ENCODE assay signal across 39 mouse cellular contexts in the genomic region with DNA sequence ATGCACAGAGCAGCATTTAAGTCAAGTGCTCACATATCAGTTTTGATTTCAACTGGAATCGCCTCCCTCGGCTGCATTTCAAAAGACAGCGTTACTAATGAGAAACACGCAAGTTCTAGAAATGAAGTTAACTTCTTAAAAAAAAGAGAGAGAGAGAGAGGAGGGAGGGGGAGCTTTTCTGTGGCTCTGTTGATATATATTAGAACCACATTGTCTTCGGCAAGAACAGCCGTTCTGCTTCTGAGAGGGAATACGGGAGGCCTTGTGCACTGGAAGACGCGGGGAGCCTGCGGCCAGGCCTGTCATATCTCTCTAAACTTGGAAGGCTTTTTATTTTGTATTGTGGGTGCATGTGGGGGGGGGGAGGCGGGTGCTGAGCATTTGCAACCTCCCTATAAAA. TPM values are rescaled to one million over a fixed set of nuclear protein-coding genes. Genes with fewer than 3 reads are reported as not detected.
DNase-seq lines count a peak whose midpoint lies in the region; ATAC-seq lines count a peak whose summit lies in the region.
"Had no signal": no experiment of that assay in that cellular context is flagged by ENCODE, and none has a peak within 500 bp of the region (broad histone marks: within the 10 kb centered on the region; RNA-seq: fewer than 3 reads in every experiment).

No protein-coding gene starts in this region.

- H3K36me3 ChIP-seq in forebrain, embryonic 10.5 days (replicated peaks), result no peaks in the 10 kb centered on the region
- H3K36me3 ChIP-seq in forebrain, embryonic 13.5 days (ENCODE audit: poor library complexity, severe bottlenecking), result no peaks in the 10 kb centered on the region
- no peaks in the 10 kb centered on the region for H3K36me3 ChIP-seq in embryonic facial prominence, embryonic 12.5 days
- H3K36me3 ChIP-seq in limb, embryonic 10.5 days, result no peaks in the 10 kb centered on the region
- H3K36me3 ChIP-seq: heart, embryonic 15.5 days; liver, embryonic 15.5 days; lung, embryonic 15.5 days had no signal

- no peak for DNase-seq in forebrain, embryonic 10.5 days (ENCODE audit: extremely low spot score, low spot score)
- no peak for DNase-seq in limb, embryonic 10.5 days (ENCODE audit: low spot score)
- no peak for DNase-seq in cerebellum, adult 9-10 months
- no peak for DNase-seq in spleen, adult 12 weeks (ENCODE audit: low spot score)
- no peak for DNase-seq in gastrocnemius, postnatal 36 days
- DNase-seq: adrenal gland, postnatal 10 days; cerebellum, postnatal 10 days; forebrain, postnatal 0 days; gastrocnemius, postnatal 10 days; kidney, adult 2 months; right cerebral cortex, postnatal 25 days; spleen, adult 18-20 months; thymus, adult 18-20 months; thymus, postnatal 25 days had no signal

- H3K27me3 ChIP-seq in forebrain, embryonic 10.5 days (ENCODE audit: poor library complexity, severe bottlenecking), result peaks cover 41% of the 10 kb centered on the region
- H3K27me3 ChIP-seq in forebrain, embryonic 13.5 days, result 0 out of 2 replicates have a peak, but pooled peaks cover 3% of the 10 kb centered on the region
- no peaks in the 10 kb centered on the region for H3K27me3 ChIP-seq in embryonic facial prominence, embryonic 12.5 days
- H3K27me3 ChIP-seq in limb, embryonic 10.5 days (ENCODE audit: low read depth, poor library complexity, severe bottlenecking), result peaks cover 70% of the 10 kb centered on the region
- H3K27me3 ChIP-seq: liver, embryonic 15.5 days; lung, embryonic 15.5 days had no signal

- H3K4me1 ChIP-seq in forebrain, embryonic 10.5 days, result peaks cover 70% of the 10 kb centered on the region
- H3K4me1 ChIP-seq in forebrain, embryonic 13.5 days, result no peaks in the 10 kb centered on the region
- H3K4me1 ChIP-seq in embryonic facial prominence, embryonic 12.5 days, result peaks cover 48% of the 10 kb centered on the region
- peaks cover 71% of the 10 kb centered on the region for H3K4me1 ChIP-seq in limb, embryonic 10.5 days
- H3K4me1 ChIP-seq: liver, embryonic 15.5 days; lung, embryonic 15.5 days had no signal

- peak overlapping the region; percentile 67 for H3K27ac ChIP-seq in forebrain, embryonic 10.5 days
- no peak overlapping the region for H3K27ac ChIP-seq in forebrain, embryonic 13.5 days
- peak overlapping the region; percentile 88 for H3K27ac ChIP-seq in embryonic facial prominence, embryonic 12.5 days
- H3K27ac ChIP-seq in limb, embryonic 10.5 days, result peak overlapping the region; percentile 47
- H3K27ac ChIP-seq: heart, embryonic 15.5 days; liver, embryonic 15.5 days; lung, embryonic 15.5 days had no signal

- 70% methylated on average over 11 of the region's 11 CpGs for WGBS in forebrain, embryonic 10.5 days
- 76% methylated on average over 11 of the region's 11 CpGs for WGBS in forebrain, embryonic 13.5 days
- 25% methylated on average over 11 of the region's 11 CpGs for WGBS in embryonic facial prominence, embryonic 12.5 days
- 46% methylated on average over 11 of the region's 11 CpGs for WGBS in limb, embryonic 10.5 days

- intact Hi-C loops in gastrocnemius, postnatal 36 days (cut with DNase I), result no loop called here

- H3K4me2 ChIP-seq in forebrain, embryonic 13.5 days, result no peak overlapping the region
- H3K4me2 ChIP-seq in embryonic facial prominence, embryonic 12.5 days (replicated peaks), result peak overlapping the region; percentile 15; the same call in 1 of the 2 replicates
- H3K4me2 ChIP-seq: heart, embryonic 15.5 days; liver, embryonic 15.5 days; lung, embryonic 15.5 days; midbrain, embryonic 11.5 days had no signal

- H3K9me3 ChIP-seq in forebrain, embryonic 10.5 days, result no peaks in the 10 kb centered on the region
- H3K9me3 ChIP-seq in forebrain, embryonic 13.5 days (replicated peaks), result no peaks in the 10 kb centered on the region
- no peaks in the 10 kb centered on the region for H3K9me3 ChIP-seq in embryonic facial prominence, embryonic 12.5 days
- no peaks in the 10 kb centered on the region for H3K9me3 ChIP-seq in limb, embryonic 10.5 days (replicated peaks)
- H3K9me3 ChIP-seq: heart, embryonic 15.5 days; liver, embryonic 15.5 days; lung, embryonic 15.5 days had no signal

- no peak overlapping the region for H3K4me3 ChIP-seq in forebrain, embryonic 10.5 days
- no peak overlapping the region for H3K4me3 ChIP-seq in forebrain, embryonic 13.5 days
- H3K4me3 ChIP-seq in embryonic facial prominence, embryonic 12.5 days, result no peak overlapping the region
- no peak overlapping the region for H3K4me3 ChIP-seq in limb, embryonic 10.5 days
- H3K4me3 ChIP-seq: heart, embryonic 15.5 days; liver, embryonic 15.5 days; lung, embryonic 15.5 days had no signal

- H3K9ac ChIP-seq in forebrain, embryonic 13.5 days, result no peak overlapping the region
- H3K9ac ChIP-seq in embryonic facial prominence, embryonic 12.5 days, result no peak overlapping the region
- H3K9ac ChIP-seq: forebrain, postnatal 0 days; heart, embryonic 15.5 days; liver, embryonic 15.5 days; lung, embryonic 15.5 days had no signal

- no peak for ATAC-seq in forebrain, embryonic 13.5 days
- no peak for ATAC-seq in embryonic facial prominence, embryonic 12.5 days (ENCODE audit: insufficient number of reproducible peaks, insufficient read depth, low FRiP score, low TSS enrichment)
- ATAC-seq: forebrain, postnatal 0 days; hindbrain, embryonic 16.5 days; midbrain, embryonic 16.5 days; Patski had no signal

RNA-seq across cellular contexts. Expression of a gene that starts 36.8 kb away (rescaled TPM):
- not detected in 2 replicates for polyA plus RNA-seq in forebrain, embryonic 10.5 days (2016; fragmentation: Nextera tagmentation; extraction: Ambion mirVana)
- polyA plus RNA-seq in forebrain, embryonic 13.5 days (2015; fragmentation: Nextera tagmentation; extraction: Ambion mirVana), result not detected in 2 replicates
- not detected in 2 replicates for polyA plus RNA-seq in embryonic facial prominence, embryonic 12.5 days (2016; fragmentation: Nextera tagmentation; extraction: Ambion mirVana)
- polyA plus RNA-seq in limb, embryonic 10.5 days (2016; fragmentation: Nextera tagmentation; extraction: Ambion mirVana), result not detected in 2 replicates
- not detected for total RNA-seq in gastrocnemius, postnatal 36 days (2021)
- total RNA-seq: adrenal gland, postnatal 10 days; common myeloid progenitor, adult 5-6 weeks; forebrain, postnatal 0 days; gastrocnemius, postnatal 10 days; granulocyte monocyte progenitor cell, adult 5-6 weeks; heart, postnatal 25 days; layer of hippocampus, postnatal 10 days; left cerebral cortex, adult 18-20 months; left cerebral cortex, postnatal 14 days; liver, adult 2 months; megakaryocyte progenitor cell, adult 5-6 weeks; MEL; neutrophil, adult 5-6 weeks had no signal
- polyA plus RNA-seq: forebrain, embryonic 11.5 days; forebrain, postnatal 0 days; heart, embryonic 15.5 days; hindbrain, embryonic 11.5 days; hindbrain, embryonic 16.5 days; intestine, embryonic 14.5 days; kidney, adult 2 months; kidney, embryonic 16.5 days; liver, adult 2 months; liver, embryonic 15.5 days; lung, embryonic 15.5 days; midbrain, embryonic 11.5 days; midbrain, embryonic 16.5 days; neural tube, embryonic 11.5 days; Patski; stomach, embryonic 16.5 days had no signal

RNA-seq across cellular contexts. Expression of a gene that starts 45.0 kb away (rescaled TPM):
- polyA plus RNA-seq in forebrain, embryonic 10.5 days (2016; fragmentation: Nextera tagmentation; extraction: Ambion mirVana), result 20.1 and 20.4 TPM in 2 replicates
- 0.62 and 1.00 TPM in 2 replicates for polyA plus RNA-seq in forebrain, embryonic 13.5 days (2015; fragmentation: Nextera tagmentation; extraction: Ambion mirVana)
- polyA plus RNA-seq in embryonic facial prominence, embryonic 12.5 days (2016; fragmentation: Nextera tagmentation; extraction: Ambion mirVana), result 24.3 and 27.8 TPM in 2 replicates
- polyA plus RNA-seq in limb, embryonic 10.5 days (2016; fragmentation: Nextera tagmentation; extraction: Ambion mirVana), result 12.5 and 14.8 TPM in 2 replicates
- under 1 TPM; 0.15 to 0.23 TPM for total RNA-seq in gastrocnemius, postnatal 36 days (2021)
- total RNA-seq: common myeloid progenitor, adult 5-6 weeks; granulocyte monocyte progenitor cell, adult 5-6 weeks; liver, adult 2 months; megakaryocyte progenitor cell, adult 5-6 weeks; MEL; neutrophil, adult 5-6 weeks had no signal
- polyA plus RNA-seq: liver, adult 2 months; Patski had no signal
